Mouse (Mus musculus) intestine, embryonic 15.5 days (tissue): ENCODE data around the gene Cnst. TPM values are rescaled to one million over a fixed set of nuclear protein-coding genes. Genes with fewer than 3 reads are reported as not detected.

Experiments
- ATAC-seq: fragments of 200-750 bp; cut with Nextera tagmentation; 2 replicates; pipeline ENCODE4 v1.8.0; 2017; ENCODE audit warnings: moderate TSS enrichment, moderate library complexity
- H3K27ac ChIP-seq: fragments of 300-500 bp; sonication (generic); 2 replicates; pipeline ENCODE4 v1.5.1; 2015; ENCODE audit warnings: mild to moderate bottlenecking, inconsistent platforms
- H3K27me3 ChIP-seq: fragments of 300-500 bp; sonication (generic); replicated peaks from 2 replicates; pipeline ENCODE4 v1.6.1; 2015; ENCODE audit warnings: inconsistent platforms
- H3K36me3 ChIP-seq: fragments of 300-500 bp; sonication (generic); 2 replicates; pipeline ENCODE4 v1.6.1; 2015; ENCODE audit warnings: inconsistent platforms
- H3K4me1 ChIP-seq: fragments of 300-500 bp; sonication (generic); replicated peaks from 2 replicates; pipeline ENCODE4 v1.6.1; 2015; ENCODE audit warnings: inconsistent platforms
- H3K4me2 ChIP-seq: fragments of 300-500 bp; sonication (generic); replicated peaks from 2 replicates; pipeline ENCODE4 v1.6.1; 2015; ENCODE audit warnings: mild to moderate bottlenecking, inconsistent platforms
- H3K4me3 ChIP-seq: fragments of 300-500 bp; sonication (generic); replicated peaks from 2 replicates; pipeline ENCODE4 v1.5.1; 2015; ENCODE audit warnings: inconsistent platforms
- H3K9ac ChIP-seq: fragments of 300-500 bp; sonication (generic); 2 replicates; pipeline ENCODE4 v1.6.1; 2015; ENCODE audit warnings: inconsistent platforms
- H3K9me3 ChIP-seq: fragments of 300-500 bp; sonication (generic); 2 replicates; pipeline ENCODE4 v1.6.1; 2016; ENCODE audit warnings: inconsistent platforms
- WGBS: fragments of 180-500 bp; shearing (Covaris S2); methylation state at CpG from one replicate; pipeline ENCODE4 v1.1.7; 2015; 5-methylcytosine and 5-hydroxymethylcytosine counted together
- polyA plus RNA-seq: library from polyadenylated mRNA; unstranded; fragments of >200 nt; fragmentation: Nextera tagmentation; extraction: Ambion mirVana; gene quantifications from 2 replicates; pipeline ENCODE4 v1.2.1, GENCODE M21; 2015

Cnst gene
- polyA plus RNA-seq, 1 experiment from 2014 or later, result 11.8 TPM

DNA sequence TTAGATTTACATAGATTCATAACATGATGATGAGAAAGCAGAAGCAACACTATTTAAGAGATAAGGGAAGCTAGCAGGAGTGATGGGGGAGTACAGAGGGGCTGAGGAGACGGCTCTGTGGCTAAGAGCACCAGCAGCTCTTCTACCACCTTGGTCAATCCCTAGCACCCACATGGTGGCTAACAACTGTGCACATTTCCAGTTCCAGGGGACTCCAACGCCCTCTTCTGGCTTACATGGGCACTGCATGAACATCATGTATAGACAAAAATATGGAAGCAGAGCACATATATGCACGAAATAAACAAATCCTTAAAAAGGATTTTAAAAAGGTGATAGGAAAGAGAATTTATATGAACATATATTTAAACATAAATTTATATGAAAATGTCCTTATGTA is 4.7 kb upstream of the Cnst start:
- H3K9me3 ChIP-seq, result no peaks in the 10 kb centered on the region
- no peak overlapping the region for H3K4me3 ChIP-seq
- H3K36me3 ChIP-seq, result 0 out of 2 replicates have a peak, but pooled peaks cover 4% of the 10 kb centered on the region
- no peak overlapping the region for H3K4me2 ChIP-seq
- peaks cover 6% of the 10 kb centered on the region for H3K4me1 ChIP-seq
- H3K27me3 ChIP-seq, result no peaks in the 10 kb centered on the region
- no peak overlapping the region for H3K9ac ChIP-seq
- no peak overlapping the region for H3K27ac ChIP-seq
- 59% methylated on average over 3 of the region's 3 CpGs for WGBS
- no peak for ATAC-seq

DNA sequence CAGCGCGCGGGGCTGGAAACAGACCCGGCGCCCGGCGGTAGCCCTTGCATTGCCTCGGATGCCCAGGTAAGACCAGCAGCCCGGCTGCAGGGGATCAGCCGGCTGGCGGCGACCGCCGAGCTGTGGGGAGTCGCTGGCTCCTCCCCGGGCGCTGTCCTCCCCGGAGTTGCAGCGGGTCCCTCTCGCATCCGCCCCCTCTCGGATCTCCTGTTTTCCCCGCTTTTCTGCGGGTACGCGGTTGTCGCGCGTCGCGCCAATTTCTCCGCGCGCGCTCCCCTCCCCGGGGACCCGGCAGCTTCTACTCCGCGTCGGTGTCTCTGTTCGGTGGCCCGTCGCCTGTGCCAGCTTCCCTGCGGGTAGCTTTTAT is 364 bp downstream of the Cnst start:
- WGBS, result under 1% methylated on average over 44 of the region's 44 CpGs
- Histone ChIP-seq H3K9ac (peak overlapping the region; percentile 81), H3K9me3 (no peaks in the 10 kb centered on the region)

DNA sequence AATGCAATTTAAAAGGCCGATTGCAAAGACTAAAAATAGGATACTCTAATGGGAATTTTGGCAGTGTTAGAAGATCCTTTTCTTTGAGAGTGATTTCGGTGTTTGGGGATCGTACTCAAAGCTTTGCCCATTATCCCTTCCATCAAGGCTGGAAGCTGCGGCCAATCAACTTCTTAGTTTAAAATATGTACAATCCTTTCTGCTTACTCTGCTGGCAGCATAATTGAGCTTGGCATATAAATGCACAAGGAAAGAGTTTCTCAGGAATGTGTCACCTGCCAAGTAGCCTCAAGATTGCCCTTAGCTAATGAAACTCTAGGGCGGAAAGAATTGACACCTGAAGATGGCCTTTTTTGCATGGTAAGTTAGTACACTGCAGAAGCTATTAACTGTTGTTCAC is 1.0 kb downstream of the Cnst start:
- no peaks in the 10 kb centered on the region for H3K27me3 ChIP-seq
- WGBS, result 14% methylated on average over 5 of the region's 5 CpGs

More for the DNA sequence above, 364 bp downstream of the Cnst start:
- H3K4me1 ChIP-seq, result peaks cover 7% of the 10 kb centered on the region
- peak; percentile 89 for ATAC-seq
- H3K27ac ChIP-seq, result peak overlapping the region; percentile 96
- no peaks in the 10 kb centered on the region for H3K27me3 ChIP-seq
- peak overlapping the region; percentile 91 for H3K4me3 ChIP-seq
- H3K4me2 ChIP-seq, result peak overlapping the region; percentile 66
- no peaks in the 10 kb centered on the region for H3K36me3 ChIP-seq

DNA sequence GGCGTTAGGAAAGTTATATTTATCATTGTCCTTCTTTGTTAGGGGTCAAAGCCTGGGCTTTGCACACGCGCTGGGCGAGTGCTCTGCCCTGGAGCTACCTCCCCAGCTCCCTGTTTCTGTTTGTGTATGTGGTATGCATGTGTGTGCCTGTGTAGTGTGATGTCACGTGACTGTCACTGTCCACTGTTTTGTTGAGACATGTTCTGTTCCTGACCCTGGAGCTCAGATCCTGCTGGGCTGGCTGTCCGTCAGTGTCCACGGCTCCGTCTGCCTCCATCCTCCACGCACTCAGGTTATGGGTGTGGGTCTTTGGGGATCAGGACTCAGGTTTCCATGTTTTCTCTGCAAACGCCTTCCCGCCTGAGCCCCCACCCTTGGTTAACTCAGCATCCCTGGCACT is 2.0 kb downstream of the Cnst start:
- no peaks in the 10 kb centered on the region for H3K9me3 ChIP-seq
- H3K27me3 ChIP-seq, result no peaks in the 10 kb centered on the region
- no peak overlapping the region for H3K9ac ChIP-seq
- H3K4me2 ChIP-seq, result no peak overlapping the region
- H3K36me3 ChIP-seq, result no peaks in the 10 kb centered on the region
- WGBS, result 69% methylated on average over 11 of the region's 11 CpGs
- H3K27ac ChIP-seq, result no peak overlapping the region
- H3K4me3 ChIP-seq, result no peak overlapping the region
- ATAC-seq, result no peak
- H3K4me1 ChIP-seq, result peaks cover 7% of the 10 kb centered on the region

More for the DNA sequence above, 1.0 kb downstream of the Cnst start:
- ATAC-seq, result no peak
- no peaks in the 10 kb centered on the region for H3K36me3 ChIP-seq
- peak overlapping the region; percentile 66 for H3K4me2 ChIP-seq
- peak overlapping the region; percentile 81; the same call in 1 of the 2 replicates for H3K9ac ChIP-seq
- H3K4me1 ChIP-seq, result peaks cover 7% of the 10 kb centered on the region
- H3K27ac ChIP-seq, result no peak overlapping the region
- no peaks in the 10 kb centered on the region for H3K9me3 ChIP-seq
- peak overlapping the region; percentile 91 for H3K4me3 ChIP-seq

DNA sequence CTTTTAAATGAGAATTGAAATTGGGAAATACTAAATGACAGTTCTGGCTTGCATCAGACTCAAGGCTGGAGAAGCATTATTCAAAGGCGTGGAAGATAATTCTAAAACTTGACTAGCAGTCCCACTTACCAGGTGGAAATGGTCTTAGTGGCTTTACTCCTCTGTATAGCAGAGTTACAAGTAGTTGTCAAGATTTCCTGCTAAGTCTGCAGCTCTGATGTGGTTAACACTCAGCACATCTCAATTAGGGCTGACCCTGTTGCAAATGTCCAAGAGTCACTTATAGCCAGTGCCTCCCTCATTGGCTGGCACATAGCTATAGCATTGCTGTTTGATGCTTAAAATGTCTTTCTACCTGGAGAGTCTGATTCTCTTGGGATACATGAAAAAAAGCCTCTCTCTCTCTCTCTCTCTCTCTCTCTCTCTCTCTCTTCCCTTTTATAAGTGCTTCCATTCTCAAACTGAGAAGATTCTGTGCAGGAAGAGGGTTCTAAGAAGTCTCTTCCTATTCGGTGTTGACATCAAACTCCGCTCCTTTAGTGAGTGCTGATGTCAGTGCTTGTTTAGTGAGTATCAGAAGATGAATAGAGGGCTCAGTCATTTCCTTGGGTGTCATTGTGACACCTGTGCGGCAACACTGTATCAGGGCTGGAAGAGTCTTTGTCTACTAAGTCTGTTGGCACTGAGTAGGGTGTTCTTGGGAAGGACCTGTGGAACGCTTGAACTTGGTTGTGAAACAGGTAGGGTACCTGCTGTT is 3.0 kb downstream of the Cnst start:
- no peaks in the 10 kb centered on the region for H3K9me3 ChIP-seq
- no peak overlapping the region for H3K4me2 ChIP-seq
- no peak overlapping the region for H3K27ac ChIP-seq
- H3K36me3 ChIP-seq, result no peaks in the 10 kb centered on the region
- ATAC-seq, result no peak
- WGBS, result 91% methylated on average over 5 of the region's 5 CpGs
- H3K27me3 ChIP-seq, result no peaks in the 10 kb centered on the region
- H3K4me3 ChIP-seq, result no peak overlapping the region
- H3K9ac ChIP-seq, result no peak overlapping the region
- H3K4me1 ChIP-seq, result peaks cover 7% of the 10 kb centered on the region

DNA sequence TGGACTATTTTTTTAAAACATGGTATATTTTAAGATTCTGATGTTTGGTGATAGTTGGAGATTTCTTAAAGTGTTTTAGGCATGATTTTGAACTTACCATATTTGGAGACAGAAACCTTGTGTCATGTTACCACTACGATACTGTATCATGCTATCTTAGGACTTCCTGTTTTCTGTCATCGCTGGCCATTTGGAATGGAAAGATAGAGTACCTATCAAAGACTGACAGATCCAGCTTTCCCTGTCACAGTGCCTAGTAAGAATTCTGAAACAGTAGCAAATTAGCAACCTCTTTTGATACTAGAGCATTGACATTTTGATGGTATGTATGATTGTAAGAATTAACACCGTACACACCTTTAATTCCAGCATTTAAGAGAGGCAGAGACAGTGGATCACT is 5.2 kb downstream of the Cnst start:
- no peaks in the 10 kb centered on the region for H3K27me3 ChIP-seq
- H3K9ac ChIP-seq, result no peak overlapping the region
- ATAC-seq, result no peak
- H3K4me2 ChIP-seq, result no peak overlapping the region
- H3K9me3 ChIP-seq, result no peaks in the 10 kb centered on the region
- H3K4me3 ChIP-seq, result no peak overlapping the region
- WGBS, result 77% methylated on average over 3 of the region's 3 CpGs
- H3K4me1 ChIP-seq, result 0 out of 2 replicates have a peak, but pooled peaks cover 4% of the 10 kb centered on the region
- no peaks in the 10 kb centered on the region for H3K36me3 ChIP-seq
- H3K27ac ChIP-seq, result no peak overlapping the region

DNA sequence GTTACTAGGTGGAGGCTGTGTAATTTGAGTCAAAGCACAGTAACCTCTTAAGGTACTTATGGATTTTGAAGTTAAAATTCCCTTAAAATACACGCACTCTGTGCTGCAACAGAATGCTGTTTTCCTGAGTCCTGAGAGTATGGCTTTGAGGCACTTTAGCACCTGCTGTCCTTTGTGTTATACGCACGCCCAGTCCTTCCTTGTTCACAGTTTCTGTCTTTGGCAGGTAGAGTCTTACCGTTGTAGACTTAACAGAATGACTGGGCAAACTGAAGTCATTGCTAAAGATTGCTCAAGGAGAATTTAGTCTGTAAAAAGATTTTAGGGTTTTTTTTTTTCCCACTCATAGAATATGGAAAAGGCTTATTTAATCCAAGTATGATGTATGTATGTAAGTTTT is 5.8 kb downstream of the Cnst start:
- no peak for ATAC-seq
- Histone ChIP-seq H3K9ac (no peak overlapping the region), H3K9me3 (no peaks in the 10 kb centered on the region), H3K4me1 (0 out of 2 replicates have a peak, but pooled peaks cover 4% of the 10 kb centered on the region), H3K27me3 (no peaks in the 10 kb centered on the region), H3K27ac (no peak overlapping the region), H3K4me2 (no peak overlapping the region), H3K4me3 (no peak overlapping the region), H3K36me3 (no peaks in the 10 kb centered on the region)
- WGBS, result 79% methylated on average over 4 of the region's 4 CpGs

DNA sequence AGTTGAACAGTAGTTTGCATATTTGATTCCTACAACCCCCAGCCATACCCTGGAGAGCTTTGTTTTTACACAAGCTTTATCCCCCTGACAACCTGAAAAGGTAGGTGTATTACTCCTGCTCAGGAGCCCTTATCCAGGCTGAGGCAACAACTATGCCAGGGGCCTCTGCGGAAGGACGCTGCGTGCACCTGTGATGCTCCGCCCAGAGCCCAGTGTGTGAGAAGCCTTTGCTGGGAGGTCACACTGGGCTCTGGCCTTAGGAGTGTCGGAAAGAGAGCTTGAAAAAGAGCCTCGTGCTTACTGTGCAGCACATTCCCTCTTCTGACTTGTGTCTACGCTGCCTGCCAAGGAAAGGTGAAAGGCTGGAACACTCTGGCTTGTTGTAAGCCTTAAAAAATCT is 6.6 kb downstream of the Cnst start:
- Histone ChIP-seq H3K4me3 (no peak overlapping the region), H3K27me3 (no peaks in the 10 kb centered on the region), H3K9ac (no peak overlapping the region), H3K9me3 (no peaks in the 10 kb centered on the region), H3K27ac (no peak overlapping the region), H3K36me3 (no peaks in the 10 kb centered on the region), H3K4me2 (no peak overlapping the region), H3K4me1 (no peaks in the 10 kb centered on the region)
- 44% methylated on average over 7 of the region's 7 CpGs for WGBS
- ATAC-seq, result peak; percentile 81

DNA sequence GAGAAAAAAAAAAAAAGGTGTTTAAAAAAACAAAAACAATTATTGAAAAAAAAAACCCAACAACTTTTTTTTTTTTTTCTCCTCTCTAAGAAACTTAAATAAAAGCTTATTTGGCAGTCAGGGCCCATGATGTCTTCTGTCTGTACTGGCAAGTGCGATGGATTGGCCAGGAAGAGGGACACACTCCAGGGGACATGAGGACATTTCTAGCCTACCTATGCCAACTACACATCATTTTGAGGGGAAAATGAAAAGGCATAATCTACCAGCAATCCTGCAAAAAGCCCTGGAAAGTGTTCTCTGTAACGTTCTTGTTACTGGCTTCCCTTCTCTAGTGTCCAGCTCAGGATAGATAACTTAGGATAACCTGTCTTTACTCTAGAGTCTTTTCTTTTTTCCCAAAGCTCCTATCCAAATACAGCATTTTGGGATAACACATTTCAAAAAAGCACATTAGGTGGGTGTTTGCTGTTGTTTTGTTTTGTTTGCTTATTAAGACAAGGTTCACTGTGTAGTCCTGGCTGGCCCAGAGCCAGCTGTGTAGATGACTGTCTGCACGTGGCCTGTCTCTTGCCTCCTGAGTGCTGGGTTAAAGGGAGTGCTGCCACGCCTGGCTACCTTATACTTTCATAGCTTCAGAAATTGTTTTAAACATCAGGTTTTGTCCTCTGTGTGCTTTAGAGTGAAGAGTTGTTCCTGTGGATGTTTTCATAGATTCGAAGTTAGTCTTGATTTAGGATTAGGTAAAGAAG is 7.2 kb downstream of the Cnst start:
- Histone ChIP-seq H3K4me3 (no peak overlapping the region), H3K27ac (no peak overlapping the region), H3K9ac (no peak overlapping the region), H3K9me3 (no peaks in the 10 kb centered on the region), H3K27me3 (no peaks in the 10 kb centered on the region), H3K36me3 (no peaks in the 10 kb centered on the region), H3K4me1 (no peaks in the 10 kb centered on the region), H3K4me2 (no peak overlapping the region)
- WGBS, result 68% methylated on average over 5 of the region's 5 CpGs
- ATAC-seq, result no peak

DNA sequence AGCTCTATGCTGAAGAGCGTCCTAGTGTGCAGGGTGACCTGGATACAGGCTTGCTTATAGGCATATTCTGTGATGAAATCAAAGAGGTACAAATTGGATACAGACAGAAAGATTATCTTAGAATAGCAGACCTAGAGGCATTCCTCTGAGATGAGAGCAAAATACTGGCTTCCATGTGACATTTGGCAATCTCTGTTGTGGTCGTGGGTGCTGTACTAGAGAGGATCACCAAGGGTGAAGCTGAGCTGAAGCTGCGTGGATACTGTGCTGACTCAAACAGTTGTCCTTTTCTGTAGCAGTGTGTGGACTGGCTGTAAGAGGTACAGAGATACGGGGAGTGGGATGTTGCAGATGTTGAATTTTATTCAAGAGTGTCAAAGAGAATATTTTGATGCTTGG is 7.8 kb downstream of the Cnst start:
- no peak overlapping the region for H3K9ac ChIP-seq

DNA sequence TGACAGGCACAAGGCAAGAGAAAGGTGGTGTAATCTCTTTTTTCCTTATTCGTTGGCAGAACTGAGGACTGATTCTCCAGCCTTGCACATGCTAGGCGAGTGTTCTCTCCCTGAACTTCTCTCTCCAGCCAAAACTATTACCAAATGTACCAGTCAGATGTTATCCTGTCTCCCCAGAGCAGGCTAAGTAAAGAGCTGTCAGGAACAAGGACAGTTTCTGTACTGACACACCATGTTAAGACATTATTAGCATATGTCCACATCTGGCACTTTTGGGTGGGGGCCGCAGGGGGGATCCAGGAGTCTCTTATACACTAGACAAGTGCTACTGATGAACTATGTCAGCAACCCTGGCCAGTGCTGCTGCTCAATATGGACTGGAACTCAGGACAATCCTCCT is 10.8 kb downstream of the Cnst start:
- WGBS, result 85% methylated on average over 3 of the region's 3 CpGs
- Histone ChIP-seq H3K36me3 (no peaks in the 10 kb centered on the region), H3K4me2 (no peak overlapping the region), H3K4me1 (no peaks in the 10 kb centered on the region), H3K27ac (no peak overlapping the region), H3K27me3 (no peaks in the 10 kb centered on the region), H3K9ac (no peak overlapping the region), H3K4me3 (no peak overlapping the region), H3K9me3 (no peaks in the 10 kb centered on the region)
- ATAC-seq, result no peak

More for the DNA sequence above, 7.8 kb downstream of the Cnst start:
- WGBS, result 79% methylated on average over 4 of the region's 4 CpGs
- Histone ChIP-seq H3K4me3 (no peak overlapping the region), H3K36me3 (no peaks in the 10 kb centered on the region), H3K9me3 (no peaks in the 10 kb centered on the region), H3K4me1 (no peaks in the 10 kb centered on the region), H3K27ac (no peak overlapping the region), H3K27me3 (no peaks in the 10 kb centered on the region), H3K4me2 (no peak overlapping the region)
- ATAC-seq, result no peak

DNA sequence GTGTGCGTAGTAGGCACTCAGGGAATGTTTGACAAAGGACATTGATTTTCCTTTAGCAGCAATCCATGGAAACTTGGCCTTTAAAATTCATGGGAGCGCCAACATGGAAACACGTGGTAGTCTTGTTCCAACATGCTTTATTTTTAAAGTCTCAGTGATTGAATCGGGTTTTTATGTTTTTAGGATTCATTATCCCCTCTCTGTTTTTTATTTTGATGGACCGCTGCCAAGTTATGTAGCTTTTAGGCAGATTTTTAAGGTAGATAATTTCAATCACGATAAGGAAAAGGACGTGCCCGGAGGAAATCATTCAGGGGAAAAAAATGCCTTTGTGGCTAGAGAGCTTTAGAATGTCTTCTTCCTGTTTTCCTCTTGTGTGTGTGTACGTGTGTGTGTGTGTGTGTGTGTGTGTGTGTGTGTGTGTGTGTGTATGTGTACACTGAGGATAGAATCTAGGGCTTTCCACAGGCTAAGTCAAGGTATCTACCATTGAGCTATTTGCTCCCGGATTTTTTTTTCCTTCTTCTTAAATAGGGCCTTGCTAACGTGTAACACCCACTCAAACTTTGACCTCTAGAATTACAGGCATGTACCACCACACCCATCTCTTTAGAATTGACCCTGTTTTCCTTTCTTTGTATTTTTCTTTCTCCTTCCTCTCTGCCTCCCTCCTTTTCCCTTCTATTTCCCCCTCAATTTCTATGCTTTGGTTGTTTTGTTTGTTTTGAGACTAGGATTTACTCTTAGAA is 13.4 kb downstream of the Cnst start:
- 76% methylated on average over 11 of the region's 11 CpGs for WGBS
- no peak overlapping the region for H3K4me2 ChIP-seq
- no peaks in the 10 kb centered on the region for H3K27me3 ChIP-seq
- no peaks in the 10 kb centered on the region for H3K4me1 ChIP-seq
- H3K9me3 ChIP-seq, result no peaks in the 10 kb centered on the region
- no peak overlapping the region for H3K4me3 ChIP-seq
- no peak overlapping the region for H3K9ac ChIP-seq
- no peak overlapping the region for H3K27ac ChIP-seq
- peak; percentile 64 for ATAC-seq
- no peaks in the 10 kb centered on the region for H3K36me3 ChIP-seq
